Mouse (Mus musculus): ENCODE measurements around the gene Wdr5. TPM values are rescaled to one million over a fixed set of nuclear protein-coding genes. Genes with fewer than 3 reads are reported as not detected.

Gene Wdr5
- polyA plus RNA-seq, 1 experiment: 28.7 TPM

- 78% methylated on average over 12 of the region's 12 CpGs for WGBS
- Histone ChIP-seq H3K27me3 (replicated peaks; ENCODE audit: control insufficient read depth, insufficient read depth, low read length) (no peaks in the 10 kb centered on the region), H3K4me1 (ENCODE audit: control insufficient read depth, insufficient read depth, low read length) (peaks cover 5% of the 10 kb centered on the region; the same call in 1 of the 2 replicates), H3K4me3 (ENCODE audit: insufficient read depth, low read depth, low read length) (no peak overlapping the region), H3K27ac (ENCODE audit: insufficient read depth, low read depth, low read length) (no peak overlapping the region), H3K36me3 (ENCODE audit: control insufficient read depth, insufficient read depth, low read length) (no peaks in the 10 kb centered on the region)
- DNase-seq: peak; percentile 41
- TF ChIP-seq POLR2A (IDR thresholded peaks at IDR 0.05; ENCODE audit: low read depth, low read length) (no peak), CTCF (conservative IDR thresholded peaks at IDR 0.05; ENCODE audit: insufficient read depth, insufficient read length, low read depth, low read length) (no peak)
Observed at GRCm38 (mm10) chr2:27565316-27566103, 50.6 kb downstream of the Wdr5 start.

DNA sequence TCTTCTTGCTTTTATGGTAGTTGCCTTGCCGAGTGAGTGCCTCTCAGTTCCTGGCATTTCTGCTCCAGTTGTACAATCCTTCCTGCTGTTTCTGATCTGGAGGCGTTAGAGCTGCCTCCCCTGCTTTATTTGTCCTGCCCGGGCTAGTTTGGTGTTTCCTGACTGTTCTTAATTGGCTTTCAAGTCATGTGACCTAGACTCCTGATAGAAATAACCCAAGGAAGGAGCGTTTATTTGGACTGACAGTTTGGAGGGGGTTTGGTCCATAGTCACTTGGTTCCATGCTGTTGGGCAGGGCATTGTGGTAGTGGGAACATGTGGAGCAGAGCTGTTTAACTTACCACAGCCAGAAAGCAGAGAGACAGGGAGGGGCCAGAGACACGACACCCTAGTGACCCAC lies 55.9 kb downstream of the Wdr5 start:
- WGBS: 59% methylated on average over 5 of the region's 5 CpGs
- TF ChIP-seq CTCF (conservative IDR thresholded peaks at IDR 0.05; ENCODE audit: insufficient read depth, insufficient read length, low read depth, low read length): no peak
- no peak for TF ChIP-seq POLR2A (IDR thresholded peaks at IDR 0.05; ENCODE audit: low read depth, low read length)
- Histone ChIP-seq H3K27ac (ENCODE audit: insufficient read depth, low read depth, low read length) (peak overlapping the region; percentile 12; the same call in 1 of the 2 replicates), H3K4me1 (ENCODE audit: control insufficient read depth, insufficient read depth, low read length) (peaks cover 7% of the 10 kb centered on the region; the same call in 1 of the 2 replicates), H3K36me3 (ENCODE audit: control insufficient read depth, insufficient read depth, low read length) (no peaks in the 10 kb centered on the region), H3K4me3 (ENCODE audit: insufficient read depth, low read depth, low read length) (no peak overlapping the region), H3K27me3 (replicated peaks; ENCODE audit: control insufficient read depth, insufficient read depth, low read length) (no peaks in the 10 kb centered on the region)
- DNase-seq: no peak

GRCm38 (mm10) chr2:27572261-27572793 lies 57.4 kb downstream of the Wdr5 start:
- TF ChIP-seq CTCF (conservative IDR thresholded peaks at IDR 0.05; ENCODE audit: insufficient read depth, insufficient read length, low read depth, low read length) (no peak), POLR2A (IDR thresholded peaks at IDR 0.05; ENCODE audit: low read depth, low read length) (no peak)
- Histone ChIP-seq H3K27me3 (replicated peaks; ENCODE audit: control insufficient read depth, insufficient read depth, low read length) (no peaks in the 10 kb centered on the region), H3K4me1 (ENCODE audit: control insufficient read depth, insufficient read depth, low read length) (peaks cover 7% of the 10 kb centered on the region; the same call in 1 of the 2 replicates), H3K27ac (ENCODE audit: insufficient read depth, low read depth, low read length) (peak overlapping the region; percentile 76), H3K36me3 (ENCODE audit: control insufficient read depth, insufficient read depth, low read length) (no peaks in the 10 kb centered on the region), H3K4me3 (ENCODE audit: insufficient read depth, low read depth, low read length) (no peak overlapping the region)
- 37% methylated on average over 8 of the region's 8 CpGs for WGBS
- peak; percentile 76 for DNase-seq

DNA sequence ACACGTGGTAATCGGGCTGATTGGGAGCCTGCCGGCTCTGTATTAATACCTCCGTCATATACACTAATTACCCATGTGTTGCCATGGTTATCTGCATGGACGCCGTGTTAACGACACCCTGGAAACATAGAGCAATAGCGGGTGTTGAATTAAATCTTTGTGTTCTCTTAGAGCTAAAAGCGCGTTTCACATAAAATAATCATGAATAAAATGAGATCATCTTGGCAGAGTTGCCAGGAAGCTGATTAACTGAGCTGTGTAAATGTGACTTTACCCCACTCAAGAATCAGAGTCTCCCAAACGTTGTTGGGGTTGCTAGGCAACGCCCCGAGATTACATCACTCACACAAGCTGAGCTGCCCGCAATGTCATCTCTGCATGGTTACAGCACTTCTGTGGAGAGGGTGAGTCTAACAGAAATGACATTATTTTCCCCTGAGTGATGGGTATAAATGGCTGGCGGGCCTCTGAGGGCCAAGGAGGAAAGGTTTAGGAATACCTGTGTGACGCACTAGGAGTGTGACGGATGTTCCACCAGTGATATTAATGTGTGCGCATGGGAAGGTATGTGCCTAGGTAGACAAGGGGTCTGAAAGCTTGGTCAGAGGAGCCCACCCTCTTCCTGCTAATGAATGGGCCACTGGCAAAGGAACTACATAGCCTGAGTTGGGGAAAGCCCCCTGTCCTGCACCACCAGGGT lies 58.1 kb downstream of the Wdr5 start:
- Histone ChIP-seq H3K27ac (ENCODE audit: insufficient read depth, low read depth, low read length) (peak overlapping the region; percentile 65), H3K4me1 (ENCODE audit: control insufficient read depth, insufficient read depth, low read length) (peaks cover 7% of the 10 kb centered on the region; the same call in 1 of the 2 replicates), H3K4me3 (ENCODE audit: insufficient read depth, low read depth, low read length) (no peak overlapping the region), H3K27me3 (replicated peaks; ENCODE audit: control insufficient read depth, insufficient read depth, low read length) (no peaks in the 10 kb centered on the region), H3K36me3 (ENCODE audit: control insufficient read depth, insufficient read depth, low read length) (no peaks in the 10 kb centered on the region)
- no peak for TF ChIP-seq POLR2A (IDR thresholded peaks at IDR 0.05; ENCODE audit: low read depth, low read length)
- TF ChIP-seq CTCF (conservative IDR thresholded peaks at IDR 0.05; ENCODE audit: insufficient read depth, insufficient read length, low read depth, low read length): no peak
- peak; percentile 71 for DNase-seq
- WGBS: 49% methylated on average over 18 of the region's 18 CpGs

GRCm38 (mm10) chr2:27573628-27573966 lies 58.6 kb downstream of the Wdr5 start:
- H3K4me3 ChIP-seq (ENCODE audit: insufficient read depth, low read depth, low read length): no peak overlapping the region
- 81% methylated on average over 8 of the region's 8 CpGs for WGBS
- TF ChIP-seq CTCF (conservative IDR thresholded peaks at IDR 0.05; ENCODE audit: insufficient read depth, insufficient read length, low read depth, low read length): no peak
- no peak for TF ChIP-seq POLR2A (IDR thresholded peaks at IDR 0.05; ENCODE audit: low read depth, low read length)
- H3K4me1 ChIP-seq (ENCODE audit: control insufficient read depth, insufficient read depth, low read length): peaks cover 7% of the 10 kb centered on the region; the same call in 1 of the 2 replicates
- no peaks in the 10 kb centered on the region for H3K36me3 ChIP-seq (ENCODE audit: control insufficient read depth, insufficient read depth, low read length)
- H3K27me3 ChIP-seq (replicated peaks; ENCODE audit: control insufficient read depth, insufficient read depth, low read length): no peaks in the 10 kb centered on the region
- H3K27ac ChIP-seq (ENCODE audit: insufficient read depth, low read depth, low read length): no peak overlapping the region
- no peak for DNase-seq

- TF ChIP-seq CTCF (conservative IDR thresholded peaks at IDR 0.05; ENCODE audit: insufficient read depth, insufficient read length, low read depth, low read length) (no peak), POLR2A (IDR thresholded peaks at IDR 0.05; ENCODE audit: low read depth, low read length) (no peak)
Observed at GRCm38 (mm10) chr2:27576416-27576815, 61.5 kb downstream of the Wdr5 start.

DNA sequence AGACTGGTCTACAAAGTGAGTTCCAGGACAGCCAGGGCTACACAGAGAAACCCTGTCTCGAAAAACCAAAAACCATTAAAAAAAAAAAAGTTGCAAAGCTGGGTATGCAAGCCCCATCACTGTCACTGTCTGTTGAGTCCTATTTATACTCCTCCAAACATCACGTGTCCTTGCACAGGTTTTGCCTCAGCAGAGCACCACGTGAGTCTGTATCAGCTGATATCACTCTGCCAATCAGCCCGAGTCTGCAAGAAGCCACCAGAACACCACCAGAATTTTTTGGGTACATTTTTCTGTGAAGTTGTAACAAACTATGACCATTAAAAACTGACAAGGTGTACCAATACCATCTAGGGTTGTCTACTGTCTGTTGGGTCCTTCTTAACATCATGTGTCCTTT lies 63.6 kb downstream of the Wdr5 start:
- Histone ChIP-seq H3K27ac (ENCODE audit: insufficient read depth, low read depth, low read length) (no peak overlapping the region), H3K4me3 (ENCODE audit: insufficient read depth, low read depth, low read length) (no peak overlapping the region), H3K27me3 (replicated peaks; ENCODE audit: control insufficient read depth, insufficient read depth, low read length) (no peaks in the 10 kb centered on the region), H3K4me1 (ENCODE audit: control insufficient read depth, insufficient read depth, low read length) (no peaks in the 10 kb centered on the region), H3K36me3 (ENCODE audit: control insufficient read depth, insufficient read depth, low read length) (no peaks in the 10 kb centered on the region)
- 93% methylated on average over 4 of the region's 4 CpGs for WGBS
- TF ChIP-seq POLR2A (IDR thresholded peaks at IDR 0.05; ENCODE audit: low read depth, low read length) (no peak), CTCF (conservative IDR thresholded peaks at IDR 0.05; ENCODE audit: insufficient read depth, insufficient read length, low read depth, low read length) (no peak)
- DNase-seq: no peak

More at GRCm38 (mm10) chr2:27576416-27576815, 61.5 kb downstream of the Wdr5 start:
- no peak overlapping the region for H3K4me3 ChIP-seq (ENCODE audit: insufficient read depth, low read depth, low read length)
- H3K36me3 ChIP-seq (ENCODE audit: control insufficient read depth, insufficient read depth, low read length): no peaks in the 10 kb centered on the region
- peak; percentile 71 for DNase-seq
- 57% methylated on average over 4 of the region's 4 CpGs for WGBS
- no peak overlapping the region for H3K27ac ChIP-seq (ENCODE audit: insufficient read depth, low read depth, low read length)
- H3K4me1 ChIP-seq (ENCODE audit: control insufficient read depth, insufficient read depth, low read length): peaks cover 7% of the 10 kb centered on the region; the same call in 1 of the 2 replicates
- no peaks in the 10 kb centered on the region for H3K27me3 ChIP-seq (replicated peaks; ENCODE audit: control insufficient read depth, insufficient read depth, low read length)

All from kidney, adult 2 months (tissue).